ENCODE assay signal across 16 mouse cellular contexts in genomic region chr15:79918485-79918884, GRCm38 (mm10).
"Had no signal": no experiment of that assay in that cellular context is flagged by ENCODE, and none has a peak within 500 bp of the region (broad histone marks: within the 10 kb centered on the region; RNA-seq: fewer than 3 reads in every experiment).

No protein-coding gene starts in this region.

- H3K4me2 ChIP-seq: lung, embryonic 15.5 days; midbrain, embryonic 11.5 days; midbrain, embryonic 13.5 days; midbrain, embryonic 15.5 days; neural tube, embryonic 12.5 days; stomach, embryonic 15.5 days had no signal

- H3K27ac ChIP-seq: lung, embryonic 15.5 days; macrophage; midbrain, embryonic 13.5 days; midbrain, embryonic 15.5 days; neural tube, embryonic 12.5 days; stomach, embryonic 15.5 days; stomach, postnatal 0 days had no signal

- H3K36me3 ChIP-seq: lung, embryonic 15.5 days had no signal

- H3K4me1 ChIP-seq: lung, embryonic 15.5 days; megakaryocyte, embryonic 14.5 days; midbrain, embryonic 13.5 days; midbrain, embryonic 15.5 days; neural tube, embryonic 12.5 days; stomach, embryonic 15.5 days had no signal

- ATAC-seq: lung, postnatal 0 days; midbrain, embryonic 13.5 days; midbrain, embryonic 15.5 days had no signal

- DNase-seq: lung, adult 18-20 months; lung, postnatal 14 days; lung, postnatal 36 days; right cerebral cortex, postnatal 14 days; thymus, adult 2 months; thymus, postnatal 14 days had no signal

- H3K9me3 ChIP-seq: lung, embryonic 15.5 days; midbrain, embryonic 13.5 days; midbrain, embryonic 15.5 days; neural tube, embryonic 12.5 days; stomach, embryonic 15.5 days had no signal

- H3K4me3 ChIP-seq: lung, embryonic 15.5 days; megakaryocyte, embryonic 14.5 days; midbrain, embryonic 13.5 days; midbrain, embryonic 15.5 days; neural tube, embryonic 12.5 days; stomach, embryonic 15.5 days had no signal

- H3K27me3 ChIP-seq: lung, embryonic 15.5 days; midbrain, embryonic 13.5 days; midbrain, embryonic 15.5 days; neural tube, embryonic 12.5 days; stomach, embryonic 15.5 days had no signal

- H3K9ac ChIP-seq: lung, embryonic 15.5 days; midbrain, embryonic 13.5 days; midbrain, embryonic 15.5 days; neural tube, embryonic 12.5 days; stomach, embryonic 15.5 days had no signal
